Mouse (Mus musculus): Measurements from ENCODE around the gene Stox2.
A peak's percentile ranks its signal among the peaks of the same experiment; 100 is the strongest.

- TF ChIP-seq CTCF (IDR thresholded peaks at IDR 0.05; ENCODE audit: low read depth) (peak; percentile 40), EP300 (IDR thresholded peaks at IDR 0.05; ENCODE audit: low read depth) (no peak)
Measured at GRCm38 (mm10) chr8:47154521-47154920, 291.6 kb downstream of the Stox2 start.
